In the genomic region with DNA sequence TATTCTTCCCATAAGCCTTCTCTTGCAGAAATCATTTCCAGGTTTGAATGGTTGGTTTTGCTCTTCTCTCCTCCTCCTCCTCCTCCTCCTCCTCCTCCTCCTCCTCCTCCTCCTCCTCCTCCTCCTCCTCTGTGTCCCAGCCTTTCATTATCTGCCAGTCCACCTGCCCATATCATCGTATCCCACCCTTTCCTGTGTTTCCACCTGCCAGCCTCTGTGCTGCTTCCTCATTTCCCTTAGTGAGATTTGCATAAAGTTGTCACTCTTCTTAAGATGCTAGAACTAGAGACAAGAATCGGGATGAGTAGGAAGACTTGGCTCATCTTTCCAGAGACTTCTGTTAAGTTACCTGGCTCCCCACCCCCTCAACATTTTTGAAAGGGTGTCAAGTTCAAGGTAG, we compare ENCODE assay signal across 25 mouse cellular contexts.
"Had no signal": no experiment of that assay in that cellular context is flagged by ENCODE, and none has a peak within 500 bp of the region (broad histone marks: within the 10 kb centered on the region; RNA-seq: fewer than 3 reads in every experiment).

No protein-coding gene starts in this region.

- H3K4me3 ChIP-seq: embryonic facial prominence, embryonic 10.5 days; embryonic facial prominence, embryonic 12.5 days; embryonic facial prominence, embryonic 13.5 days; embryonic facial prominence, embryonic 15.5 days; erythroblast, embryonic 14.5 days; forebrain, embryonic 10.5 days; forebrain, embryonic 12.5 days; forebrain, embryonic 13.5 days; forebrain, embryonic 15.5 days; gastrocnemius, adult 2 months; heart, adult 2 months had no signal

- DNase-seq: cerebellum, adult 9-10 months; cerebellum, adult 9-11 months; cerebellum, postnatal 10 days; cerebellum, postnatal 14 days; cerebellum, postnatal 25 days; cerebellum, postnatal 36 days; embryo, embryonic 11 days; forebrain, postnatal 0 days; gastrocnemius, adult 2 months; gastrocnemius, postnatal 10 days; gastrocnemius, postnatal 14 days; gastrocnemius, postnatal 25 days; gastrocnemius, postnatal 36 days; heart, adult 11 months; heart, adult 18-20 months; heart, adult 2 months had no signal

- H3K27ac ChIP-seq: embryonic facial prominence, embryonic 10.5 days; embryonic facial prominence, embryonic 12.5 days; embryonic facial prominence, embryonic 13.5 days; embryonic facial prominence, embryonic 15.5 days; forebrain, embryonic 10.5 days; forebrain, embryonic 12.5 days; forebrain, embryonic 13.5 days; forebrain, embryonic 15.5 days; gastrocnemius, adult 2 months; heart, adult 2 months had no signal

- H3K9ac ChIP-seq: embryonic facial prominence, embryonic 12.5 days; embryonic facial prominence, embryonic 13.5 days; embryonic facial prominence, embryonic 15.5 days; forebrain, embryonic 12.5 days; forebrain, embryonic 13.5 days; forebrain, embryonic 15.5 days; forebrain, postnatal 0 days had no signal

- H3K27me3 ChIP-seq: embryonic facial prominence, embryonic 12.5 days; embryonic facial prominence, embryonic 13.5 days; embryonic facial prominence, embryonic 15.5 days; forebrain, embryonic 12.5 days; forebrain, embryonic 13.5 days; forebrain, embryonic 15.5 days had no signal

- H3K36me3 ChIP-seq: embryonic facial prominence, embryonic 10.5 days; embryonic facial prominence, embryonic 12.5 days; embryonic facial prominence, embryonic 13.5 days; embryonic facial prominence, embryonic 15.5 days; forebrain, embryonic 10.5 days; forebrain, embryonic 12.5 days; forebrain, embryonic 15.5 days had no signal

- H3K9me3 ChIP-seq: embryonic facial prominence, embryonic 10.5 days; embryonic facial prominence, embryonic 12.5 days; embryonic facial prominence, embryonic 13.5 days; embryonic facial prominence, embryonic 15.5 days; forebrain, embryonic 10.5 days; forebrain, embryonic 12.5 days; forebrain, embryonic 13.5 days; forebrain, embryonic 15.5 days had no signal
